Mouse (Mus musculus) lung, postnatal 0 days (tissue): Measurements from ENCODE around the gene Arsb. TPM values are rescaled to one million over a fixed set of nuclear protein-coding genes. Genes with fewer than 3 reads are reported as not detected.

ENCODE experiments used
- ATAC-seq: fragments of 200-750 bp; cut with Nextera tagmentation; 2 replicates; pipeline ENCODE4 v1.8.0; 2017; ENCODE audit warnings: moderate library complexity
- DNase-seq: peaks from one replicate; pipeline ENCODE4 v3.0.0-alpha.2; 2016; ENCODE audit warnings: low spot score
- H3K27ac ChIP-seq: fragments of 300-500 bp; sonication (generic); 2 replicates; pipeline ENCODE4 v1.5.1; 2014; ENCODE audit warnings: antibody characterized with exemption, mild to moderate bottlenecking, low read length, mixed read lengths
- H3K27me3 ChIP-seq: fragments of 300-500 bp; sonication (generic); replicated peaks from 2 replicates; pipeline ENCODE4 v1.6.1; 2014; ENCODE audit warnings: low read length, mixed read lengths; ENCODE audit not compliant: insufficient read depth
- H3K36me3 ChIP-seq: fragments of 300-500 bp; sonication (generic); 2 replicates; pipeline ENCODE4 v1.6.1; 2014; ENCODE audit warnings: low read length, mixed read lengths; ENCODE audit not compliant: insufficient read depth
- H3K4me1 ChIP-seq: fragments of 300-500 bp; sonication (generic); 2 replicates; pipeline ENCODE4 v1.6.1; 2014; ENCODE audit warnings: antibody characterized with exemption, low read depth, low read length, mixed read lengths; ENCODE audit not compliant: insufficient read depth
- H3K4me2 ChIP-seq: fragments of 300-500 bp; sonication (generic); replicated peaks from 2 replicates; pipeline ENCODE4 v1.6.1; 2014; ENCODE audit warnings: low read depth, mild to moderate bottlenecking, low read length, moderate library complexity, mixed read lengths
- H3K4me3 ChIP-seq: fragments of 300-500 bp; sonication (generic); 2 replicates; pipeline ENCODE4 v1.5.1; 2014; ENCODE audit warnings: low read depth, low read length
- H3K9ac ChIP-seq: fragments of 300-500 bp; sonication (generic); replicated peaks from 2 replicates; pipeline ENCODE4 v1.6.1; 2014; ENCODE audit warnings: low read depth, mild to moderate bottlenecking
- H3K9me3 ChIP-seq: fragments of 300-500 bp; sonication (generic); 2 replicates; pipeline ENCODE4 v1.6.1; 2016; ENCODE audit warnings: low read length, mixed read lengths
- CTCF ChIP-seq: IDR thresholded peaks from 2 replicates; pipeline ENCODE4 v1.5.1; 2016; ENCODE audit warnings: antibody characterized with exemption, mild to moderate bottlenecking
- EP300 ChIP-seq: IDR thresholded peaks from 2 replicates; pipeline ENCODE4 v1.6.1; 2016; ENCODE audit warnings: antibody characterized with exemption, mild to moderate bottlenecking, control low read depth
- WGBS: fragments of 180-500 bp; shearing (Covaris S2); extraction: QIAGEN DNeasy Blood & Tissue Kit; methylation state at CpG from one replicate; pipeline ENCODE4 v1.1.7; 2014; 5-methylcytosine and 5-hydroxymethylcytosine counted together
- polyA plus RNA-seq: library from polyadenylated mRNA; unstranded; fragments of >200 nt; fragmentation: Nextera tagmentation; extraction: Ambion mirVana; gene quantifications from 2 replicates; pipeline ENCODE4 v1.2.1, GENCODE M21; 2015

Arsb gene
- polyA plus RNA-seq, 1 experiment from 2014 or later, result 3.7 TPM

DNA sequence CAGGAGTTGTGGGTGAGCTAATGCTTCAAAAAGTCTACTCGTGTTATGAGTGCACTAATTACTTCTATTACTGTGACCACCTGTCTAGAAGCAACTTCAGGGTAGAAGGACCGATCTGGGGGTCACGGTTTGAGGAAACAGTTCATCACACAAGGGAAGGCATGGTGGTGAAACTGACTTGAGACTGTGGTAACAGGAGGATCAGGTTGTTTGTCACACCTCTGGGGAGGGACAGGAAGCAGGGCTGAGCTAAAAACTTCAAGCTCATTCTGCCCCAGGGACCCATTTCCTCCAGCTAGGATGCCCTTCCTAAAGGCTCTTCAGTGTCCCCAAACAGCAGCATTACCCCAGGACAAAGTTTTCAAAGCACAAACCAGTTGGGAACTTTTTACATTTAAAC lies 8.6 kb upstream of the Arsb start:
- TF ChIP-seq CTCF (no peak), EP300 (no peak)
- ATAC-seq (no peak), DNase-seq (no peak)
- no peak overlapping the region for H3K9ac ChIP-seq
- H3K9me3 ChIP-seq, result no peaks in the 10 kb centered on the region
- no peak overlapping the region for H3K4me3 ChIP-seq
- no peaks in the 10 kb centered on the region for H3K4me1 ChIP-seq
- H3K4me2 ChIP-seq, result no peak overlapping the region
- 70% methylated on average over 3 of the region's 3 CpGs for WGBS
- H3K27me3 ChIP-seq, result no peaks in the 10 kb centered on the region
- H3K36me3 ChIP-seq, result no peaks in the 10 kb centered on the region
- H3K27ac ChIP-seq, result no peak overlapping the region

GRCm38 (mm10) chr13:93764321-93764973 lies 7.0 kb upstream of the Arsb start:
- H3K4me1 ChIP-seq, result no peaks in the 10 kb centered on the region
- ATAC-seq (peak; percentile 73), DNase-seq (peak; percentile 44)
- H3K4me3 ChIP-seq, result no peak overlapping the region
- H3K27ac ChIP-seq, result no peak overlapping the region
- no peak overlapping the region for H3K4me2 ChIP-seq
- TF ChIP-seq EP300 (no peak), CTCF (no peak)
- 61% methylated on average over 13 of the region's 13 CpGs for WGBS
- no peaks in the 10 kb centered on the region for H3K36me3 ChIP-seq
- H3K27me3 ChIP-seq, result no peaks in the 10 kb centered on the region
- H3K9ac ChIP-seq, result no peak overlapping the region
- H3K9me3 ChIP-seq, result no peaks in the 10 kb centered on the region

- Histone ChIP-seq H3K36me3 (no peaks in the 10 kb centered on the region), H3K9ac (peak overlapping the region; percentile 67; the same call in 1 of the 2 replicates), H3K4me3 (peak overlapping the region; percentile 68), H3K27me3 (no peaks in the 10 kb centered on the region), H3K4me1 (peaks cover 4% of the 10 kb centered on the region; the same call in 1 of the 2 replicates), H3K27ac (0 out of 2 replicates have a peak overlapping the region, but pooled peaks have one; percentile 84), H3K4me2 (peak overlapping the region; percentile 100), H3K9me3 (no peaks in the 10 kb centered on the region)
- peak; percentile 12 for ATAC-seq
- TF ChIP-seq CTCF, result no peak
- no peak for TF ChIP-seq EP300
- no peak for DNase-seq
- WGBS, result 24% methylated on average over 9 of the region's 9 CpGs
These were observed 321 bp upstream of the Arsb start for GRCm38 (mm10) chr13:93771031-93771587.

DNA sequence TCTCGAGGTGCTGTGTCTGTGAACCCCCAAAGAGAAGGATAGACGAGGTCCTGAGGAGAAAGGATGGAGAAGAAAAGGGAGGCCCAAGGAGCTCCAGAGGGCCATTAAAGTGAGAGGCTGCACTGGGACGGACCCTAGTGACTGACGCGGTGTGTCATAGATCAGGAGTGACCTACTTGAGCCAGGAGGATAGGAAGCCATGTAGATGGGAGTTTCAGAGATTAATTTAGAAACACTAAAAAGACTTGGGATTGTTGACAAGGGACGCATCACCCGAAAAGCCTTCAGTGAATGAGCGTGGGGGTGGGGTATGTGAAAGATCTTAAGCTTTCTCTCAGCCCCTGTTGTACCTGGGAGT lies 828 bp downstream of the Arsb start:
- Histone ChIP-seq H3K27me3 (no peaks in the 10 kb centered on the region), H3K9me3 (no peaks in the 10 kb centered on the region), H3K4me3 (peak overlapping the region; percentile 68), H3K4me1 (peaks cover 4% of the 10 kb centered on the region; the same call in 1 of the 2 replicates), H3K27ac (peak overlapping the region; percentile 84), H3K9ac (peak overlapping the region; percentile 67), H3K4me2 (peak overlapping the region; percentile 100), H3K36me3 (no peaks in the 10 kb centered on the region)
- no peak for DNase-seq
- WGBS, result 13% methylated on average over 8 of the region's 8 CpGs
- peak; percentile 47 for ATAC-seq
- no peak for TF ChIP-seq CTCF
- no peak for TF ChIP-seq EP300

DNA sequence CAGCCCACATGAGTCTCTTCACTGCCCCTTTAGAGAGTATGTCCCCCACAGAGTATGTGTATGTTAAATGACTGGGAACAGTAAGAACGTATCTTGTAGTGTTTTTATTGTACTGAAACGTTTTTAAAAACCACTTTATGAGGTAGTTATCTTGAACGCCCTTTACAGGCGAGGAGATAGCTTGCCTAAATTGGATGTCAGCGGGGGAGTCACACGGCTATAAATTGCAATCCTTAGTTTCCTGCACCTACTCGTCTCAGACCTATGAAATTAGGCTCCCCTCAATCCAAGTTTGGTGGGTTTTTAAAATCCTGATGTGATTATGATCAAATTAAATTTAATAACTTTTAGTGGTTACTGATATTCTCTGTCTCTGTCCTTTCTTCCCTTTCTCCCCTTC lies 1.4 kb downstream of the Arsb start:
- Histone ChIP-seq H3K4me2 (peak overlapping the region; percentile 100), H3K4me3 (no peak overlapping the region; the same call in 1 of the 2 replicates), H3K27ac (no peak overlapping the region), H3K4me1 (peaks cover 4% of the 10 kb centered on the region; the same call in 1 of the 2 replicates), H3K9ac (no peak overlapping the region), H3K9me3 (no peaks in the 10 kb centered on the region), H3K27me3 (no peaks in the 10 kb centered on the region), H3K36me3 (no peaks in the 10 kb centered on the region)
- DNase-seq, result no peak
- WGBS, result 63% methylated on average over 7 of the region's 7 CpGs
- no peak for TF ChIP-seq EP300
- TF ChIP-seq CTCF, result no peak
- no peak for ATAC-seq

DNA sequence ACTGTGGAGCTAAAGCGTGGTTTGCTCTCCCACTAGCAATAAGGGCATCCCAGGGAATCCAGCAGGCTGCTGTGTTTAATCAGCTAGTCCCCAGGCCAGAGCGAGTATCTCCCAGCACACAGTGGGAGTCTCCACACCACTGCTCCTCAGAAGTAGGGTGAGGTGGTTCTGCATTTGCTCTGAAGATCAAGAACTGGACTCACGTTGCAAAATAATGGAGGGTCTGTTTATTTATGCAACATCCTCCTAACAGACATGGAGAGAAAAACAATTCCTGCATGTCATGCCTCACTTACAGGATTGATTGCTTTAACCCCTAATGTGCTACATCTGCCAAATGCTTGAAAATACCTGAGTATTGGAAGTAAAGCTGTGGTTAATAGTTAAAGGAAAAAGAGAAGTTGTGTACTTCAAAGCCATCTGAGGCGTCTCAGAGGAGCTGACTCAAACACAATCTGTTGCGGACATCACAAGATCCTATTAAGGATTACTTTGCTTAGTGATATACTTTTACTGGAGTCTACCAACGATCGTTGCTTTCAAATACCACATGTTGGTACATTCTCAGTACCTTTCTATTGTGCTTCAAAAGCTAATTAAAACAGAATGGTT lies 2.4 kb downstream of the Arsb start:
- Histone ChIP-seq H3K9ac (no peak overlapping the region), H3K4me1 (peaks cover 4% of the 10 kb centered on the region; the same call in 1 of the 2 replicates), H3K27me3 (no peaks in the 10 kb centered on the region), H3K36me3 (no peaks in the 10 kb centered on the region), H3K4me2 (no peak overlapping the region), H3K4me3 (no peak overlapping the region), H3K9me3 (no peaks in the 10 kb centered on the region), H3K27ac (no peak overlapping the region)
- TF ChIP-seq CTCF (no peak), EP300 (no peak)
- ATAC-seq (no peak), DNase-seq (no peak)
- WGBS, result 62% methylated on average over 7 of the region's 7 CpGs
